Mouse (Mus musculus): ENCODE results near the gene Kdm4a. TPM values are rescaled to one million over a fixed set of nuclear protein-coding genes. Genes with fewer than 3 reads are reported as not detected.

Gene Kdm4a
- polyA plus RNA-seq (2015; fragmentation: Nextera tagmentation; extraction: Ambion mirVana), result 52.0 and 55.1 TPM in 2 replicates

- no peaks in the 10 kb centered on the region for H3K27me3 ChIP-seq
- peak within 1 kb of the TSS; percentile 69 for H3K4me3 ChIP-seq
- peaks cover 27% of the 10 kb centered on the region for H3K36me3 ChIP-seq
- under 1% methylated on average over 38 of the region's 38 CpGs for WGBS
- H3K9me3 ChIP-seq, result no peaks in the 10 kb centered on the region
- H3K4me2 ChIP-seq, result peak within 1 kb of the TSS; percentile 75
- peak; percentile 100 for ATAC-seq (ENCODE audit: low FRiP score)
- H3K9ac ChIP-seq, result peak within 1 kb of the TSS; percentile 86
- H3K4me1 ChIP-seq (replicated peaks), result peaks cover 20% of the 10 kb centered on the region
- H3K27ac ChIP-seq, result peak within 1 kb of the TSS; percentile 98
These were observed at the start of gene Kdm4a for GRCm38 (mm10) chr4:118179467-118180300. Gene Kdm4a, minus strand, starts transcription at chr4:118180043.

GRCm38 (mm10) chr4:118229035-118229770 lies 49.4 kb upstream of the Kdm4a start:
- Histone ChIP-seq H3K4me2 (no peak overlapping the region), H3K4me3 (no peak overlapping the region), H3K4me1 (replicated peaks) (peaks cover 8% of the 10 kb centered on the region; the same call in 1 of the 2 replicates), H3K27me3 (no peaks in the 10 kb centered on the region), H3K9me3 (no peaks in the 10 kb centered on the region), H3K27ac (0 out of 2 replicates have a peak overlapping the region, but pooled peaks have one; percentile 8), H3K9ac (no peak overlapping the region), H3K36me3 (peaks cover 92% of the 10 kb centered on the region)
- 53% methylated on average over 6 of the region's 6 CpGs for WGBS
- ATAC-seq (ENCODE audit: low FRiP score), result no peak

- Histone ChIP-seq H3K27me3 (no peaks in the 10 kb centered on the region), H3K9me3 (no peaks in the 10 kb centered on the region), H3K4me2 (no peak overlapping the region), H3K4me3 (no peak overlapping the region), H3K27ac (no peak overlapping the region), H3K9ac (no peak overlapping the region), H3K36me3 (peaks cover 98% of the 10 kb centered on the region), H3K4me1 (replicated peaks) (peaks cover 8% of the 10 kb centered on the region; the same call in 1 of the 2 replicates)
- WGBS, result 77% methylated on average over 12 of the region's 12 CpGs
- ATAC-seq (ENCODE audit: low FRiP score), result no peak
These were observed 47.6 kb upstream of the Kdm4a start for GRCm38 (mm10) chr4:118227398-118227797.

- Histone ChIP-seq H3K4me3 (no peak overlapping the region), H3K36me3 (peaks cover 100% of the 10 kb centered on the region), H3K4me2 (no peak overlapping the region), H3K27me3 (no peaks in the 10 kb centered on the region), H3K27ac (no peak overlapping the region), H3K9ac (no peak overlapping the region), H3K9me3 (no peaks in the 10 kb centered on the region), H3K4me1 (replicated peaks) (no peaks in the 10 kb centered on the region)
- no peak for ATAC-seq (ENCODE audit: low FRiP score)
- WGBS, result 86% methylated on average over 7 of the region's 7 CpGs
These were observed 41.4 kb upstream of the Kdm4a start for GRCm38 (mm10) chr4:118221261-118221660.

- Histone ChIP-seq H3K4me1 (replicated peaks) (no peaks in the 10 kb centered on the region), H3K4me2 (no peak overlapping the region), H3K9ac (no peak overlapping the region), H3K27me3 (no peaks in the 10 kb centered on the region), H3K4me3 (no peak overlapping the region), H3K9me3 (no peaks in the 10 kb centered on the region), H3K36me3 (peaks cover 100% of the 10 kb centered on the region), H3K27ac (no peak overlapping the region)
- WGBS, result 90% methylated on average over 9 of the region's 9 CpGs
- ATAC-seq (ENCODE audit: low FRiP score), result no peak
These were observed 40.9 kb upstream of the Kdm4a start for GRCm38 (mm10) chr4:118220756-118221155.

- 87% methylated on average over 6 of the region's 6 CpGs for WGBS
- H3K4me2 ChIP-seq, result no peak overlapping the region
- H3K9me3 ChIP-seq, result no peaks in the 10 kb centered on the region
- H3K27me3 ChIP-seq, result no peaks in the 10 kb centered on the region
- H3K4me1 ChIP-seq (replicated peaks), result no peaks in the 10 kb centered on the region
- ATAC-seq (ENCODE audit: low FRiP score), result no peak
- no peak overlapping the region for H3K9ac ChIP-seq
- H3K36me3 ChIP-seq, result peaks cover 100% of the 10 kb centered on the region
- no peak overlapping the region for H3K27ac ChIP-seq
- H3K4me3 ChIP-seq, result no peak overlapping the region
These were observed 39.6 kb upstream of the Kdm4a start for GRCm38 (mm10) chr4:118219487-118219886.

GRCm38 (mm10) chr4:118218521-118218920 lies 38.7 kb upstream of the Kdm4a start:
- Histone ChIP-seq H3K4me3 (no peak overlapping the region), H3K4me1 (replicated peaks) (no peaks in the 10 kb centered on the region), H3K4me2 (no peak overlapping the region), H3K9me3 (no peaks in the 10 kb centered on the region), H3K27ac (no peak overlapping the region), H3K36me3 (peaks cover 100% of the 10 kb centered on the region), H3K9ac (peak overlapping the region; percentile 39; the same call in 1 of the 2 replicates), H3K27me3 (no peaks in the 10 kb centered on the region)
- no peak for ATAC-seq (ENCODE audit: low FRiP score)
- WGBS, result 93% methylated on average over 5 of the region's 5 CpGs

GRCm38 (mm10) chr4:118216726-118217595 lies 37.1 kb upstream of the Kdm4a start:
- ATAC-seq (ENCODE audit: low FRiP score), result peak; percentile 61
- Histone ChIP-seq H3K4me1 (replicated peaks) (no peaks in the 10 kb centered on the region), H3K4me2 (no peak overlapping the region), H3K36me3 (peaks cover 100% of the 10 kb centered on the region), H3K27ac (no peak overlapping the region), H3K27me3 (no peaks in the 10 kb centered on the region), H3K9ac (no peak overlapping the region), H3K9me3 (no peaks in the 10 kb centered on the region), H3K4me3 (no peak overlapping the region)
- 86% methylated on average over 17 of the region's 17 CpGs for WGBS

- no peak for ATAC-seq (ENCODE audit: low FRiP score)
- no peaks in the 10 kb centered on the region for H3K4me1 ChIP-seq (replicated peaks)
- 96% methylated on average over 1 of the region's 1 CpGs for WGBS
- H3K27ac ChIP-seq, result no peak overlapping the region
- peaks cover 100% of the 10 kb centered on the region for H3K36me3 ChIP-seq
- no peaks in the 10 kb centered on the region for H3K9me3 ChIP-seq
- no peak overlapping the region for H3K4me2 ChIP-seq
- no peak overlapping the region for H3K4me3 ChIP-seq
- H3K27me3 ChIP-seq, result no peaks in the 10 kb centered on the region
- H3K9ac ChIP-seq, result no peak overlapping the region
These were observed 35.0 kb upstream of the Kdm4a start for GRCm38 (mm10) chr4:118214891-118215290.

GRCm38 (mm10) chr4:118206918-118207640 lies 27.2 kb upstream of the Kdm4a start:
- Histone ChIP-seq H3K9me3 (no peaks in the 10 kb centered on the region), H3K4me1 (replicated peaks) (0 out of 2 replicates have a peak, but pooled peaks cover 4% of the 10 kb centered on the region), H3K36me3 (peaks cover 45% of the 10 kb centered on the region), H3K27me3 (no peaks in the 10 kb centered on the region), H3K4me3 (no peak overlapping the region), H3K27ac (no peak overlapping the region), H3K9ac (no peak overlapping the region), H3K4me2 (no peak overlapping the region)
- 54% methylated on average over 10 of the region's 10 CpGs for WGBS
- ATAC-seq (ENCODE audit: low FRiP score), result no peak

- peaks cover 33% of the 10 kb centered on the region for H3K36me3 ChIP-seq
- H3K27ac ChIP-seq, result no peak overlapping the region
- no peak overlapping the region for H3K9ac ChIP-seq
- H3K9me3 ChIP-seq, result no peaks in the 10 kb centered on the region
- ATAC-seq (ENCODE audit: low FRiP score), result no peak
- 0 out of 2 replicates have a peak, but pooled peaks cover 4% of the 10 kb centered on the region for H3K4me1 ChIP-seq (replicated peaks)
- no peak overlapping the region for H3K4me3 ChIP-seq
- no peak overlapping the region for H3K4me2 ChIP-seq
- no peaks in the 10 kb centered on the region for H3K27me3 ChIP-seq
- 93% methylated on average over 2 of the region's 2 CpGs for WGBS
These were observed 26.1 kb upstream of the Kdm4a start for GRCm38 (mm10) chr4:118205906-118206305.

All from hindbrain, embryonic 13.5 days (tissue).